Mouse (Mus musculus) CD8-positive naive resting alpha-beta T cell, adult 2 months (primary cell): ENCODE data around the gene Olfr667.
"Not testable (repeated sequence)": the region's sequence is repeated elsewhere in the genome, so short reads cannot be mapped to it uniquely, and the experiment has no call there.

Experiments used
- DNase-seq, 2 experiments: peaks; one replicate each; pipeline ENCODE4 v3.0.0; 2022; ENCODE audit warnings: low read depth in 2 of 2, low spot score in 2 of 2

Gene Olfr667

DNA sequence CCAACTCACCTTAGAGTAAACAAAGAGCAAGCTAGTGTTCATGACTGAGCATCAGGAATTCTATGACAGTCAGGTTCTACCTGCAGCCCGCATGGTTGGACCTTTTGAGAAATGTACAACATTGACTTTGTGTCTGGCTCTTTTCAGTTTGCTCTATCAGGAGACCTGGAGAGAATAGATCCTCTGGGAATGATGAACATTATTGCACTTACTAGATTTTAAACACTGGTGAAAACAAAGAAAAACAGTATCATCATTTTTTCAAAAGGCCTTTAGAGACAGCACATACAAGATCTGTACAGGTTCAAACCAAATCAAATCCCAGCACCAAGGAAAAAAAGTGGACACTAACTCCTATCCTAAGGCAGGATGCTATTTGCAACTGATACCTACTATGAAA is at the start of gene Olfr667:
Gene Olfr667 (minus strand): TSS at position 101 of the 400 bp plus-strand sequence.
- DNase-seq = no peak

DNA sequence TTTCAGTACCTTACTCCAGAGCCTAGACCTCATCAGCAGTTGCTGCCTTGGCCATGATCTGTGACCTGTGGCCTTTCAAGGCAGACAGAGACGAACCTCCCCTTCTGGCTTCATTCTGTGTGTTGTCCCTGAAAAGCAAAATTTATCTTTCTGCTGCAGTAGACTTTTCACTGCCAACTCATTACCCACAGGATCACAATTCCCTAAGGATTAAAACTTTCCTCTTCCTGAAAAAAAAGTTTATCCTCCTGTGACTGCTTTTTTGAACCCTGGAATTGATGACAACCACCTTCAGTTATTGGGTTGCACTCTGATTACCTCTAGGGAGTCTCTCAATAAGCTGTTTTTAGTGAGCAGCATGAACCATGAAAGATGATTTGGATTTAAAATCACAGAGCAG is 41.2 kb upstream of the Olfr667 start, which contains the start of gene Olfr670:
Gene Olfr670 (minus strand): TSS at position 101 of the 400 bp plus-strand sequence.
- no peak for DNase-seq

DNA sequence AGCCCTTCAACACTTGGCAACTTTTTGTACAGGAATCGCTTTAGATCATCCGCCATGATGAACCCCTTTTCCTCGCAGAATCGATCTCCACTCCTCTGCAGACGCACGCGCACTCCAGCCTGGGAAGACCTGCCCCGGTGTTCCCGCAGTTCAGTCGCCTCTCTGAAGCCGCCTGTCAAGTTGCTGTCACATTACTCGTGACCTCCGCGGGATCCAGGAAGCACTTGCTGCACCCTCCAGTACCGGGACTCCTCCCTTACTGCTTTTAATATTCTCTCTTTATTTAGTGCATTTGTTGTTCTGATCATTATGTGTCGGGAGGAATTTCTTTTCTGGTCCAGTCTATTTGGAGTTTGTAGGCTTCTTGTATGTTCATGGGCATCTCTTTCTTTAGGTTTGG is 29.0 kb upstream of the Olfr667 start:
- DNase-seq = not testable (repeated sequence)

DNA sequence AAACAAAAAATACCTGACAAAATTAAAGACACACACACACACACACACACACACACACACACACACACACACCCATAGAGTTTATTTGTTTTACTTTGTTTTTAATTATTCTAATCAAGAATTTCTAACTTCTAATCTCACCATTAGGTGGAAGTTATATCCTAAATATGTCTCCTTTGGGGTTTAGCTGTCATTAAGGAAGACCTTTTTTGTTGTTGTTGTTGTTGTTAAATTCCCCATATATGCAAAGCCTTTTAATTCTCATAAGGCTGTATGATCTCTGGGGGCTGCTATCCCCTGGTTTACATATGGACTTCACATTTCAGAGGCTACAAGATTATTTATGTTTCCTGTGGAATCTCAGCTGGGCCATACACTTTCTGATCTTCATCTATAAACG is 12.7 kb upstream of the Olfr667 start, which contains the start of gene Olfr669:
Gene Olfr669 (plus strand): TSS at position 301 of the 400 bp plus-strand sequence.
- DNase-seq = no peak

DNA sequence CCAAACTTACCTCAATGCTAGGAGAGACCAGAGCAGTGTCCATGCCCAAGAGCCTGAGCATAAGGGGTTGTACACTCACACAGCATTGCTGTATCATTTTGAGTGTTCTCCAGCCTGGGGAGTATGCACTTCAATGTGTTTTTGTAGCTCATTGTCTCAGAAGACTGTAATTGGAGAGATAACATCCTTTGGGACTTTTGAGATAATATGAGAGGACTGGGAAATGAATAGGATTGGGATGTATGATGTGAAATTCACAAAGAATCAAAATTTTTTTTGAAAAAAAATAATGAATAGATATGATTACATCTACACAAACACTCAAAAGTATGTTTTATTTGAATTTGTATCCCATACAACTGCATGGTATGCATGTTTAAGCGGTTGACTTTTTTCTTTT is 6.7 kb upstream of the Olfr667 start, which contains the start of gene Olfr668:
Gene Olfr668 (minus strand): TSS at position 101 of the 400 bp plus-strand sequence.
- no peak for DNase-seq

DNA sequence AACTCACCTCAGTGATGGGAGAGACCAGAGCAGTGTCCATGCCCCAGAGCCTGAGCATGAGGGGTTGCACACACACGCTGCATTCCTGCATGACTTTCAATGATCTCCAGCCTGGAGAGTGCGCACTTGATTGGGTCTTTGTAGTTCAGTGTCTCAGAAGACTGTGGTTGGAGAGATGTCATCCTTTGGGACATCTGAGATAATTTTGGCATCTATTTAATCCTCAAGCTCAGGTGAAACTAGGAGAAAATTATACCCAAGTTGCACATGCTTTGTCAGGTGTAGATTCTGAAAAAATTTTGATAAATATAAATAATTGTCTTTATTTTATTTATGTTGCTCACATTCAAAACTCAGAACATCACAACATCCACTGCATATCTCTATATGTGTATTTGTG is 25.4 kb downstream of the Olfr667 start, which contains the start of gene Olfr666:
Gene Olfr666 (minus strand): TSS at position 101 of the 400 bp plus-strand sequence.
- no peak for DNase-seq

DNA sequence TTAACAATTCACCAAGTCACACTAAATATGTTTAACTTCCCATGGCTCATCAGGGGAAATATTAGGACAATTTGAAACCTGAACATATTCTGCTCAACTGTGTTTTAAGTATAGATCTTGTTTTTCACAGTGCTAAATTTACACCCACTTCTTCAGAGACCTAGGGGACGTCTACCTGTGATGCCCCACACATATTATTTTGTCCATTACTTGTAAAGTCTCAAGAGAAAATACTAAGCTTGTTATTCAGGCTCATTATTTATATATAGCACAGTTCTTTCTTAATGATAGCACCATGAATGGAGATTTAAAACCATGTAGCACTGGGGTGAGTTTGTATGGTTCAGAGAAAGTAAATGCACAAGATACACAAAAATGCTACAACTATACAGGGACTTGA is 43.6 kb downstream of the Olfr667 start, which contains the start of gene Olfr665:
Gene Olfr665 (plus strand): TSS at position 301 of the 400 bp plus-strand sequence.
- no peak for DNase-seq
